Mouse (Mus musculus): ENCODE measurements around the gene Tnfsf15. TPM values are rescaled to one million over a fixed set of nuclear protein-coding genes. Genes with fewer than 3 reads are reported as not detected.

Tnfsf15 gene
- polyA plus RNA-seq, 1 experiment: 0.06 TPM

DNA sequence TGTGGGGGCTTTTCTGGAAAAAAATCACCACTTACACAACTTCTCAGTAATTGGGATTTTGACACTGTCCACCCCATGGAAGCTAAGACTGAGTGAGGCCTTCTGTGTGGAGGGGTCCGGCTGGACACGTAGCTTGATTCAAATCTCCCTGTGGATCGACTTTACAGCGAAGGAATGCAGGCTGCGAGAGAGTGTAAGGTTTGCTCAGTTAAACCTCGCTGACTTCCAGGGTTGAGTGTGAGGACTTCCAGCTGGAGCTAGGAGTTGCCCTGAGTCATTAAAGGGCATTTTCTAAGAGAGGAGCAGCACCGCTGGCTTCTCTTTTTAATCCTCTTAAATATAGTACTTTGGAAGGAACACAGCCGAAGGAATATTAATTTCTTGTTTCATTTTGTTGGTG, 57.5 kb downstream of the Tnfsf15 start:
- Histone ChIP-seq H3K36me3 (ENCODE audit: control insufficient read depth, insufficient read depth) (no peaks in the 10 kb centered on the region), H3K4me3 (ENCODE audit: insufficient read depth, poor library complexity, severe bottlenecking) (no peak overlapping the region), H3K79me3 (ENCODE audit: low read depth) (no peaks in the 10 kb centered on the region), H3ac (ENCODE audit: control insufficient read depth, insufficient read length, low read depth) (no peak overlapping the region), H3K79me2 (ENCODE audit: control insufficient read depth, insufficient read depth) (no peaks in the 10 kb centered on the region), H3K27me3 (ENCODE audit: control insufficient read depth, insufficient read depth, insufficient read length) (no peaks in the 10 kb centered on the region)
- no peak for TF ChIP-seq MYOG (IDR thresholded peaks at IDR 0.05; ENCODE audit: control insufficient read depth, extremely low read depth, insufficient read length)
- no peak for TF ChIP-seq CTCF (IDR thresholded peaks at IDR 0.05; ENCODE audit: control insufficient read depth, insufficient read depth, insufficient read length)
- TF ChIP-seq USF1 (IDR thresholded peaks at IDR 0.05; ENCODE audit: low read depth): no peak
- no peak for TF ChIP-seq MAX (IDR thresholded peaks at IDR 0.05)
- TF ChIP-seq FOSL1 (IDR thresholded peaks at IDR 0.05; ENCODE audit: insufficient read depth, low read length, poor library complexity, severe bottlenecking): no peak
- no peak for TF ChIP-seq CEBPB (IDR thresholded peaks at IDR 0.05; ENCODE audit: low read depth)
- no peak for TF ChIP-seq MYOD1 (IDR thresholded peaks at IDR 0.05; ENCODE audit: control insufficient read depth, insufficient read length, low read depth)

DNA sequence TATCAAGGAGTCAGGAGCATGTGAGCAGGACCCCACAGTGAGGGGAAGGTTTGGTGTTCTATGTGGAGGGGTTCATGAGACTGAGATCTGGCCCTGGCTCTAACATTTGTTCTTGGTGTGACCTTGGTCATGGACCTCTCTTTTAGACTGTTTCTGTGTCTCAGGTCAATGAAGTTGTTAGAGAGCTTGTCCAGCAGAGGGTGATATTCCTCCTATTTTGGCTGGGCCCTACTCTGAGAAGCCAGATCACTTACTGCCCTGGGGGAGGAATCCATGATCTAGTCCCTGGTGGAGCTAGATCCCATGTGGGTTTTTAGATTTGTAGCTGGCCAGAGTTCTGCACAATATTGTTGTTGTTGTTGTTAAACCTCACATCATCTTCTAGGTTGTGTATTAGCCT, 58.8 kb downstream of the Tnfsf15 start:
- Histone ChIP-seq H3K4me3 (ENCODE audit: insufficient read depth, poor library complexity, severe bottlenecking) (no peak overlapping the region), H3K79me3 (ENCODE audit: low read depth) (no peaks in the 10 kb centered on the region), H3K36me3 (ENCODE audit: control insufficient read depth, insufficient read depth) (no peaks in the 10 kb centered on the region), H3ac (ENCODE audit: control insufficient read depth, insufficient read length, low read depth) (no peak overlapping the region), H3K27me3 (ENCODE audit: control insufficient read depth, insufficient read depth, insufficient read length) (no peaks in the 10 kb centered on the region), H3K79me2 (ENCODE audit: control insufficient read depth, insufficient read depth) (no peaks in the 10 kb centered on the region)
- TF ChIP-seq MYOD1 (IDR thresholded peaks at IDR 0.05; ENCODE audit: control insufficient read depth, insufficient read length, low read depth) (no peak), CTCF (IDR thresholded peaks at IDR 0.05; ENCODE audit: control insufficient read depth, insufficient read depth, insufficient read length) (peak; percentile 50)

DNA sequence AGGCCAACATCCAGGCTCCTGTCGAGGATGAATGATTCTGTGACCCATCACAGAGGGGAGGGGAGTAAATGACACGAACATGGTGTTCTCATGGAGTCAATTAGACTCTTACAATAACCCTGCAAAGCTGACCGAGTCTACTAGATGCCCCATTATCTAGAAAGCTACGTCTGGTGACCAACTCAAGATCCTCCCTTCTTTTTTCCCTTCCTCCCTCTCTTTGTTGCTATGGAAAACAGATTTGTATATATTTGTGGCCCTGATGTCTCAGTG, 59.7 kb downstream of the Tnfsf15 start:
- Histone ChIP-seq H3K36me3 (ENCODE audit: control insufficient read depth, insufficient read depth) (no peaks in the 10 kb centered on the region), H3K27me3 (ENCODE audit: control insufficient read depth, insufficient read depth, insufficient read length) (no peaks in the 10 kb centered on the region), H3K79me3 (ENCODE audit: low read depth) (no peaks in the 10 kb centered on the region), H3K4me3 (ENCODE audit: insufficient read depth, poor library complexity, severe bottlenecking) (no peak overlapping the region), H3ac (ENCODE audit: control insufficient read depth, insufficient read length, low read depth) (no peak overlapping the region), H3K79me2 (ENCODE audit: control insufficient read depth, insufficient read depth) (no peaks in the 10 kb centered on the region)
- no peak for TF ChIP-seq USF1 (IDR thresholded peaks at IDR 0.05; ENCODE audit: low read depth)
- TF ChIP-seq CTCF (IDR thresholded peaks at IDR 0.05; ENCODE audit: control insufficient read depth, insufficient read depth, insufficient read length): no peak
- no peak for TF ChIP-seq MYOG (IDR thresholded peaks at IDR 0.05; ENCODE audit: control insufficient read depth, extremely low read depth, insufficient read length)
- no peak for TF ChIP-seq FOSL1 (IDR thresholded peaks at IDR 0.05; ENCODE audit: insufficient read depth, low read length, poor library complexity, severe bottlenecking)
- TF ChIP-seq MYOD1 (IDR thresholded peaks at IDR 0.05; ENCODE audit: control insufficient read depth, insufficient read length, low read depth): no peak
- TF ChIP-seq CEBPB (IDR thresholded peaks at IDR 0.05; ENCODE audit: low read depth): no peak
- no peak for TF ChIP-seq MAX (IDR thresholded peaks at IDR 0.05)

GRCm38 (mm10) chr4:63684412-63685252, 60.3 kb downstream of the Tnfsf15 start:
- H3K36me3 ChIP-seq (ENCODE audit: control insufficient read depth, insufficient read depth): no peaks in the 10 kb centered on the region
- H3K4me3 ChIP-seq (ENCODE audit: insufficient read depth, poor library complexity, severe bottlenecking): no peak overlapping the region
- no peaks in the 10 kb centered on the region for H3K27me3 ChIP-seq (ENCODE audit: control insufficient read depth, insufficient read depth, insufficient read length)
- no peaks in the 10 kb centered on the region for H3K79me3 ChIP-seq (ENCODE audit: low read depth)
- no peak for TF ChIP-seq USF1 (IDR thresholded peaks at IDR 0.05; ENCODE audit: low read depth)
- no peak for TF ChIP-seq MYOG (IDR thresholded peaks at IDR 0.05; ENCODE audit: control insufficient read depth, extremely low read depth, insufficient read length)
- TF ChIP-seq CTCF (IDR thresholded peaks at IDR 0.05; ENCODE audit: control insufficient read depth, insufficient read depth, insufficient read length): no peak
- no peak for TF ChIP-seq MYOD1 (IDR thresholded peaks at IDR 0.05; ENCODE audit: control insufficient read depth, insufficient read length, low read depth)
- no peak for TF ChIP-seq MAX (IDR thresholded peaks at IDR 0.05)
- no peak for TF ChIP-seq FOSL1 (IDR thresholded peaks at IDR 0.05; ENCODE audit: insufficient read depth, low read length, poor library complexity, severe bottlenecking)
- no peak for TF ChIP-seq CEBPB (IDR thresholded peaks at IDR 0.05; ENCODE audit: low read depth)
- H3K79me2 ChIP-seq (ENCODE audit: control insufficient read depth, insufficient read depth): no peaks in the 10 kb centered on the region
- no peak overlapping the region for H3ac ChIP-seq (ENCODE audit: control insufficient read depth, insufficient read length, low read depth)

- H3K27me3 ChIP-seq (ENCODE audit: control insufficient read depth, insufficient read depth, insufficient read length): no peaks in the 10 kb centered on the region
- no peak overlapping the region for H3ac ChIP-seq (ENCODE audit: control insufficient read depth, insufficient read length, low read depth)
- no peak for TF ChIP-seq MAX (IDR thresholded peaks at IDR 0.05)
- TF ChIP-seq CTCF (IDR thresholded peaks at IDR 0.05; ENCODE audit: control insufficient read depth, insufficient read depth, insufficient read length): no peak
- no peak for TF ChIP-seq CEBPB (IDR thresholded peaks at IDR 0.05; ENCODE audit: low read depth)
- no peaks in the 10 kb centered on the region for H3K36me3 ChIP-seq (ENCODE audit: control insufficient read depth, insufficient read depth)
- no peaks in the 10 kb centered on the region for H3K79me3 ChIP-seq (ENCODE audit: low read depth)
- H3K4me3 ChIP-seq (ENCODE audit: insufficient read depth, poor library complexity, severe bottlenecking): no peak overlapping the region
- no peaks in the 10 kb centered on the region for H3K79me2 ChIP-seq (ENCODE audit: control insufficient read depth, insufficient read depth)
Measured at GRCm38 (mm10) chr4:63683716-63684115, 61.2 kb downstream of the Tnfsf15 start.

- no peak overlapping the region for H3K4me3 ChIP-seq (ENCODE audit: insufficient read depth, poor library complexity, severe bottlenecking)
- H3ac ChIP-seq (ENCODE audit: control insufficient read depth, insufficient read length, low read depth): no peak overlapping the region
- H3K36me3 ChIP-seq (ENCODE audit: control insufficient read depth, insufficient read depth): no peaks in the 10 kb centered on the region
- TF ChIP-seq CEBPB (IDR thresholded peaks at IDR 0.05; ENCODE audit: low read depth): no peak
- no peak for TF ChIP-seq MAX (IDR thresholded peaks at IDR 0.05)
- TF ChIP-seq MYOD1 (IDR thresholded peaks at IDR 0.05; ENCODE audit: control insufficient read depth, insufficient read length, low read depth): no peak
- no peak for TF ChIP-seq MYOG (IDR thresholded peaks at IDR 0.05; ENCODE audit: control insufficient read depth, extremely low read depth, insufficient read length)
- no peak for TF ChIP-seq FOSL1 (IDR thresholded peaks at IDR 0.05; ENCODE audit: insufficient read depth, low read length, poor library complexity, severe bottlenecking)
- no peaks in the 10 kb centered on the region for H3K79me3 ChIP-seq (ENCODE audit: low read depth)
- H3K27me3 ChIP-seq (ENCODE audit: control insufficient read depth, insufficient read depth, insufficient read length): no peaks in the 10 kb centered on the region
- no peaks in the 10 kb centered on the region for H3K79me2 ChIP-seq (ENCODE audit: control insufficient read depth, insufficient read depth)
Measured at GRCm38 (mm10) chr4:63683056-63683455, 61.9 kb downstream of the Tnfsf15 start.
